Mouse (Mus musculus) splenic B cell, adult 2 months (primary cell): ENCODE data around the gene Nova2.

Source experiments
- DNase-seq: peaks from one replicate; pipeline ENCODE4 v3.0.0-alpha.2; 2011; ENCODE audit warnings: low read depth, low spot score
- H3K27me3 ChIP-seq: 2 replicates; pipeline ENCODE4 v1.6.1; 2012; ENCODE audit warnings: mild to moderate bottlenecking, low read length, moderate library complexity, mixed read lengths; ENCODE audit not compliant: control insufficient read depth, poor library complexity, insufficient read depth, severe bottlenecking
- H3K36me3 ChIP-seq: 2 replicates; pipeline ENCODE4 v1.6.1; 2012; ENCODE audit warnings: mild to moderate bottlenecking, low read length, moderate library complexity, mixed read lengths; ENCODE audit not compliant: control insufficient read depth, poor library complexity, insufficient read depth, severe bottlenecking

Gene Nova2

GRCm38 (mm10) chr7:18950523-18951315, 25.0 kb downstream of the Nova2 start:
- no peaks in the 10 kb centered on the region for H3K36me3 ChIP-seq
- no peaks in the 10 kb centered on the region for H3K27me3 ChIP-seq
- no peak for DNase-seq

- no peaks in the 10 kb centered on the region for H3K27me3 ChIP-seq
- H3K36me3 ChIP-seq = no peaks in the 10 kb centered on the region
- peak; percentile 43 for DNase-seq
These were observed 25.7 kb downstream of the Nova2 start for GRCm38 (mm10) chr7:18951397-18951796.

GRCm38 (mm10) chr7:18957569-18958383, 32.1 kb downstream of the Nova2 start:
- Histone ChIP-seq H3K36me3 (no peaks in the 10 kb centered on the region), H3K27me3 (no peaks in the 10 kb centered on the region)
- DNase-seq = peak; percentile 43

- Histone ChIP-seq H3K36me3 (no peaks in the 10 kb centered on the region), H3K27me3 (no peaks in the 10 kb centered on the region)
- DNase-seq = no peak
These were observed 32.7 kb downstream of the Nova2 start for GRCm38 (mm10) chr7:18958384-18958766.

DNA sequence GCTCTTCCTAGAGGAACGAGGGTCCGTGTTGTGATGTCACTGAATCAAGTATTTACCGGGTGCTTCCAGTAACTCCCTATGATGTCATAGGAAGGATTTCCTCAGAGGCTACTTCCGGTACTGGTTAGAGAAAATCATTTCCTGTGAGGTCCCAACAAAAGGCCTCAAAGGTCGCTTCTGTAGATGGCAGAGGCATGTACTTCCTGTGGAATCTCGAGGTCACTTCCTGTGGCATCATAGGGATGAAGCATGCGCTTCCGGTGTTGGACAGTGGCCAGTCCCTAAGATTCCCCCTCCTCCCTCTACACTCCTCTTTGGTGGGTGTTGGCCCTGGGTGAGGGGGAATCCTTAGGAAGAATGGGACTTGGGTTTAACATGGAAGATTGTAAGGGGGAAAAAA, 33.8 kb downstream of the Nova2 start:
- no peaks in the 10 kb centered on the region for H3K36me3 ChIP-seq
- no peaks in the 10 kb centered on the region for H3K27me3 ChIP-seq
- DNase-seq = no peak

- H3K36me3 ChIP-seq = no peaks in the 10 kb centered on the region
- DNase-seq = no peak
- no peaks in the 10 kb centered on the region for H3K27me3 ChIP-seq
These were observed 36.6 kb downstream of the Nova2 start for GRCm38 (mm10) chr7:18962171-18962792.

DNA sequence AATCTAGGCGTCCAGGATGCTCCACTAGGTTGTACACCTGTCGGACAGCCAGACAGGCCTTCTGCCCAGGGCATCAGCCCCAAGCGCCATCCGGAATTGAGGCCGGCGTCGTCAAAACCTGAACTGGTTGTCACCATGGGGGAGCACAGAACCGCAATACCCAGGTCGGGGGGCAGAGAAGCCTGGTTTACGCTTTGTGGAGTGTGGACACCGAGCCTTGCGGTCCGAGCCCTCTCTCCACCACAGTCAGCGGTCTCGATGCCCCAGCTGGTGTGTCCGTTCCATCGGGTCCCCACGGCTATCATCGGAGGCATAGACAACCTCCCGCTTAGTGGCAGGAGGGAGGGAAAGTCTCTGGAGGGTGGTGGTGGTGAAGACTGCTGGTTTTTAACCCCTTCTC, 37.1 kb downstream of the Nova2 start:
- DNase-seq = no peak
- no peaks in the 10 kb centered on the region for H3K36me3 ChIP-seq
- H3K27me3 ChIP-seq = no peaks in the 10 kb centered on the region

DNA sequence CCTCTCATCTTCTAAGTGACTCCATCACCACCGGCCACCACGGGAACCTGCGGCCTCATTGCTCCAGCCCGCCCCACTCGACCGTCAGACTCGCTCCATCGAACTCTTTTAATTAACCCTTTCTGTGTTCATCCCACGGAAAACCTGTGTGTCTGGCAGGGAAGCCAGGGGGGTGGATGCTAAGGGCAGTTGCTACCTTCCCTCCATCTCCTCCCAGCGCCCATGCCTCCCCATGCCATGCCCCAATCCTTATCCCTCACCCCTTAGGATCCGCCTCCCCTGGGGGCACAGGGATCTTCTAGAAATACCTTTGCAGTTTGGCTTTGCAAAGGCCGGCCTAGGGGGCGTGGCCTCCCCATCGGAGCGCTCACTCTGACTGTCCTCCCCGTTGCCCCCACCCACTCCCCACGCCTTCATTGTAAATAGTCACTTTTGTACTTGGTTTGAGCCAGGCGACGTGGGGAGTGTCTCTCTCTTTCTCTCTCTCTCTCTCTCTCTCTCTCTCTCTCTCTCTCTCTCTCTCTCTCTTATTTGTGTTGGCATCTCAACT, 37.7 kb downstream of the Nova2 start:
- no peaks in the 10 kb centered on the region for H3K36me3 ChIP-seq
- DNase-seq = no peak
- no peaks in the 10 kb centered on the region for H3K27me3 ChIP-seq

DNA sequence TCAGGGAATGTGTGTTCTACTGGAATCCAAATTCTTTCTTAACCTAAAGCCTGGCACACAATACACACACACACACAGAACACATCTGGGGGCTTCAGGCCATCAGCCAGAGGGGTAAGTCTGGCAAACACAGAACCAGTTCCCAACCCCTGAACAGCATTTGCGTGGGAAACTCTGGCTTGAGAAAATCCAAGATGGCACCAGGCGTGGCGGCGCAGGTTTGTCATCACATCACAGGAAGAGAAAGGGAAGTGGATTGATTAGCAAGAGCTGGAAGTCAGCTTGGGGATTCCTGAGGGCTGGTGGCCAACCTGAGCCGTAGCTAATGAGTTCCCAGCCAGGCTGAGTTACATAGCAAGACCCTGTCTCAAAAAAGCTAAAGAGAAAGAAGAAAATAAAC, 39.6 kb downstream of the Nova2 start:
- Histone ChIP-seq H3K36me3 (no peaks in the 10 kb centered on the region), H3K27me3 (no peaks in the 10 kb centered on the region)
- no peak for DNase-seq

GRCm38 (mm10) chr7:18967603-18968002, 41.9 kb downstream of the Nova2 start:
- Histone ChIP-seq H3K27me3 (no peaks in the 10 kb centered on the region), H3K36me3 (no peaks in the 10 kb centered on the region)
- no peak for DNase-seq

- H3K36me3 ChIP-seq = no peaks in the 10 kb centered on the region
- H3K27me3 ChIP-seq = no peaks in the 10 kb centered on the region; the same call in 1 of the 2 replicates
- no peak for DNase-seq
These were observed 45.3 kb downstream of the Nova2 start for GRCm38 (mm10) chr7:18970956-18971355.

- H3K36me3 ChIP-seq = no peaks in the 10 kb centered on the region
- DNase-seq = no peak
- no peaks in the 10 kb centered on the region; the same call in none of the 2 replicates for H3K27me3 ChIP-seq
These were observed 52.7 kb downstream of the Nova2 start for GRCm38 (mm10) chr7:18978381-18978780.

- DNase-seq = no peak
- Histone ChIP-seq H3K27me3 (no peaks in the 10 kb centered on the region), H3K36me3 (no peaks in the 10 kb centered on the region)
These were observed 60.8 kb downstream of the Nova2 start for GRCm38 (mm10) chr7:18986503-18986902.

DNA sequence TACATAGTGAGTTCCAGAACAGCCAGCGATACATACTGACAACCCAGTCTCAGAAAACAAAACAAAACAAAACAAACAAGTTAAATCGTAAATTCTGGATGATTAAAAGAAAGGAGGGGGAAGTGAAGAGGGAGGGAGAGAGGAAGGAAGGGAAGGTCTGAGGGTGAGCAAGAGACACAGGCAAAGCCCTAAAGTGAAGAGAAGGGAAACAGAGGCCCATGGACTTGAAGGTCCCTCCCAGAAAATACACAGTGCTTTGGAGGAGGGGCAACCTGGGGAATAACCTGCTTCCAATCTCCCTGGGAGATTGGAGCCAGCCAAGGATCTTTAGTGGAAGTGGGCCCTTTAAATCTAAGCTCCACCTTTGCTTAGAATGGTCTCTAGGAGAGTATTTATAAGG, 61.4 kb downstream of the Nova2 start, which contains the start of gene Nanos2:
Nanos2 (plus strand) TSS at position 301 of the 400 bp plus-strand sequence.
- DNase-seq = no peak
- Histone ChIP-seq H3K27me3 (no peaks in the 10 kb centered on the region), H3K36me3 (no peaks in the 10 kb centered on the region)

DNA sequence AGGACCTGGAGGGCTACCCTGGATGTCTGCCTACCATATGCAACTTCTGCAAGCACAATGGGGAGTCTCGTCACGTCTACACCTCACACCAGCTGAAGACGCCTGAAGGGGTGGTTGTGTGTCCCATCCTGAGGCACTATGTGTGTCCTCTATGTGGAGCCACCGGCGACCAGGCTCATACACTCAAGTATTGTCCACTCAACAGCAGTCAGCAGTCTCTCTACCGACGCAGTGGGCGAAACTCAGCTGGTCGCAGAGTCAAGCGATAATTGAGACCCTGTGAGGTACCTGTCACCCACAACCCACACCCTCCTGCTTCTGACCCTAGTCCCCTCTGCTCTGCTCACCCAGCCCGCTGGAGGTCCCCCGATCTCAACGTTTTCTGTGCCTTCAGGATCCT, 62.1 kb downstream of the Nova2 start:
- no peak for DNase-seq
- Histone ChIP-seq H3K36me3 (no peaks in the 10 kb centered on the region), H3K27me3 (no peaks in the 10 kb centered on the region)
